Mouse (Mus musculus): ENCODE results near the gene Carf.

The Carf gene

DNA sequence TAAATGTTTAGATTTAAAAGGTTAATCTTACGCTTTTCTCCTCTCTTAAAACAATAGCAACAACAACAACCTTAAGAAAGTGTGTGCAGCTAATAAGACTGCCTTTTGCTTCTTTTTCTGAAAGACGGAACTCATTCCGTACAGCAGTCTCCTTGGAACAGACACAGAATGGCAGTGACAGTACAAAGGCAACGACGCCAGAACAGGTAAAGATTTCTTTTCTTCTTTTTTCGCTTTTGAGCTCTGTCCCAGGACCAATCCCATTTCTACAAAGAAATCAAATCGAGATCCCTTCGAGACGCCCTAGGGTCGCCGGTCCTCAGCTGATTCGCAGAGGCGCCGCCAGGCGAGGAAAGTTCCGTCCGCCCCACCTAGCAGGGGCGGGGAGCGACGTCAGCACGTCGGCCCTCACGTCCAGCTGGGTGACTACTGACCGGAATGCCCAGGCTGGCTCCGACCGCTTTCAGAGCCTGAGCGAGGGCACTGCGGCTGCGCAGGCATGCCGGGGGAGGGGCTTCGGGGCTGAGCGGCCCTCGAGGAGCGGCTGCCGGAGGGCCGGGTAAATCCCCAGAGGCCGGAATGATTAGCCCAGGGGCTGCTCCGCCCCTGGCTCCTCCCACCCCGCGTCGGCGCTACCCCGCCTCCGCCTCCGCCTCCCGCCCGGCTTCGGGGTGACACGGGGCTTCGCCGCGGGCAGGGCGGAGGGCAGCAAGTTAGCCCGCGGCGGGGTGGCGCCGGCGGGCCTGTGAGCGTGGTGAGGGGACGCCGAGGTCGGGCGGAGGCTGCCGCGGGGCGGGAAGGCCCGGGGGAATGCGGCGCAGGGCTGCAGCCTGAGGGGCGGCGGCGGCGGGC lies 82.1 kb downstream of the Carf start, which contains the start of gene Nbeal1:
Gene Nbeal1, plus strand, starts transcription at position 668 of the 852 bp plus-strand sequence.
- DNase-seq = peak; percentile 95

GRCm38 (mm10) chr1:60180784-60181221 lies 82.8 kb downstream of the Carf start:
- DNase-seq = peak; percentile 67

- no peak for DNase-seq
Measured at GRCm38 (mm10) chr1:60188454-60188853, 90.4 kb downstream of the Carf start.

DNA sequence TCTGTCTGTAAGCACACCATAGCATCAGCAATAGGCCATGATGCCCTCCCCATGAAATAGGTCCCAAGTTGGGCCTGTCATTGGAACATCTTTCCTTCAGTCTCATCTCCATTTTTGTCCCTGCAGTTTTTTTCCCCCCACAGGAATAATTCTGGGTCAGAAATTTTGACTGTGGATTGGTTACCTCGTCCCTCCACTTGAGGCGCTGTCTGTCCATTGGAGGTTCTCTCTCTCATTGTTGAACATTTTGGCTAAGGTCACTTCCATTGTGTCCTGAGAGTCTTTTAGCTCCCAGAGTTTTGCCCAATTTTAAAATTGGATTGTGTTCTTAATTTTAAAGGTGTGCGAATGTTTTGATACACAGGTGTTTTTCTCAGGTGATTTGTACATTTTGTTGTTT lies 98.8 kb downstream of the Carf start:
- no peak for DNase-seq

- DNase-seq = no peak
Measured at GRCm38 (mm10) chr1:60199006-60199405, 101.0 kb downstream of the Carf start.
